Mouse (Mus musculus): Measurements from ENCODE around the gene Gpat3. TPM values are rescaled to one million over a fixed set of nuclear protein-coding genes. Genes with fewer than 3 reads are reported as not detected.
A peak's percentile ranks its signal among the peaks of the same experiment; 100 is the strongest.

Gpat3 gene
- total RNA-seq, 2 experiments from 2014 or later = 4.8 to 10.3 TPM

- peak; percentile 52 for DNase-seq (ENCODE audit: low spot score)
These were observed 69.5 kb downstream of the Gpat3 start for GRCm38 (mm10) chr5:100914989-100915388.

DNA sequence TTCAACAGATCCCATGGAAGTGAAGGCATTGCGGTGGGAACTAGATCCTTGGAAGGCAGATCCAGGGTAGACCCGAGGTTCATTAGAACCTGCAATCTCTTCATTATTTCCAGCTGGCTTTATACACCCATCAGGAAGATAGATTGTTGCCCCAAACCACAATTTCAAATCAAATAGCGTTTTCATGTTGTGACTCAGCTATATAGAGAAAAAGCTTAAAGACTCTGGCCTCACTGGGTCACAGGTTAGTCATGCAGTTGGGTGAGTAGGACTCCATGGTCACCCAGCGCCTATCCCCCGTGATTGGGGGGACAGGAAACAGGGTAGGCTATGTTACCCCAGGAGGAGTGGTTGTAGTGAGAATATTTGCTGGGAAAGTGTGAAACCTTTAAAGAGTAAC is 69.9 kb downstream of the Gpat3 start:
- DNase-seq (ENCODE audit: low spot score) = no peak

GRCm38 (mm10) chr5:100916416-100916815 is 70.9 kb downstream of the Gpat3 start:
- DNase-seq (ENCODE audit: low spot score) = no peak

DNA sequence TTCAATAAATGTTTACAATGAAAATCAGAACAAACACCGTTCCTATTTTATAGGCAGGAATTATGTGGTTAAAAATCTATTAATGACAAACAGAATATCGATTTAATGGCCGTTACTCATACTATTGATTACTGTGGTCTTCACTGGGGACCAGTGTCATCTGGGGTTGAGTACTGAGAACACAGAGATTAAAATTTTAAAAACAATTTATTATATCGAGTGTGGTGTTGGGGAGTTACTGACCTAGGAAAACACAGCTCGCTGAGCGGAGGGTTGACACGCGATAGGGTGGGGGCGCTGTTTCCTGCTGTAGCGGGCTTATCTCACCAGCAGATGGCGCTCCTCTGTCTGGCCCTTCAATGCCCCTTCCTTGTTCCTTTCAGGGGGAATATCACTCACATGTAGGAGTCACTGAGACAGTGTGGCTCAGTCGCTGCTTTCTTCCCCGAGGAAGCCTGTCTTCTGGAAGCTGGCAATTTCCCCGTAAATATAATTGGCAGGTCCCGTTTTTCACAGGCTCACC is 71.8 kb downstream of the Gpat3 start:
- peak; percentile 50 for DNase-seq (ENCODE audit: low spot score)

DNA sequence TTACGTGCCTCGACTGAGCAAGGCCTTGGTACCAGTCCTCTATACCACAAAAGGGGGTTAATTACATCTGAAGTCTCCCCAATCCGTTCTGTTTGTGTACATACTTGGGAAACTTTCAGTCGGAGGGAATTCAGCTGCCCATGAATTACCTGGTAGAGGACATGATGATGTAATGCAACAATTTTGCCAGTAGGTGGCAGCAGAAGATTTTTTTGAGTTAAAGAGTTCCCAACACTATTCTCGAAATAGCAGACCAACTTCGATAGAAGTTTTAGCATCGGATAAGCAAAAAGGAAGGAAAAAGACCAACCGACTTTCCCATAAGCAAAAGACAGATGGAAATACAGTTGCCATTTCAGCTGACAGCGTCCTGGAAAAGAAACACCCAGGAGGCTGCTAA is 73.6 kb downstream of the Gpat3 start:
- DNase-seq (ENCODE audit: low spot score) = peak; percentile 52

- no peak for DNase-seq (ENCODE audit: low spot score)
These were observed 84.2 kb downstream of the Gpat3 start for GRCm38 (mm10) chr5:100929698-100930097.

DNA sequence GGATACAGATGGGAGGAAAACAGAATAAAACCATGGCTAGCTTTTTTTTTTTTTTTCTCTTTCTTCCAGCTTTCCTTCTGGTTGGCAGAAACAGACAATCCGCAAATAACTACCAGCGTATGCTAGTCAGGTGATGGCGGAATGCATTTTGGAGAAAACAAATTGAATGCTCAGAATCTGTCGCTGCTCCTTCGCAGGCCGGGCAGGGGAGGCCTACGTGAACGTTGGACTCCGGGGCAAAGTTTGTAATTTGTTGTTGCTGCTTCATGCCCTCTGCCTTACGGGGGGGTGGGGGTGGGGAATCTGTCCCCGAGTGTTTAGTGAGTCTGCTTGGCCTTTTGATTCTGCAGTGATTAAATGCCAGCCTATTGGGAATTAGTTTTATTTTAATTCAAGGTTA is 98.2 kb downstream of the Gpat3 start:
- DNase-seq (ENCODE audit: low spot score) = no peak

- DNase-seq (ENCODE audit: low spot score) = no peak
These were observed 99.8 kb downstream of the Gpat3 start for GRCm38 (mm10) chr5:100945336-100945735.

Other genes starting within 250 kb of the Gpat3 start
- 10 to 100 TPM; 73.6 to 77.4 TPM for gene Coq2, start 170.6 kb upstream of the Gpat3 start, total RNA-seq (2021)
- gene Hpse, start 126.0 kb upstream of the Gpat3 start, total RNA-seq (2021) = under 1 TPM; 0.39 to 0.57 TPM
- gene Helq, start 47.1 kb upstream of the Gpat3 start, total RNA-seq (2021) = 1 to 10 TPM; 3.5 to 4.5 TPM
- gene Mrps18c, start 47.1 kb upstream of the Gpat3 start, total RNA-seq (2021) = 10 to 100 TPM; 69.9 to 71.4 TPM
- gene Abraxas1, start 24.7 kb upstream of the Gpat3 start, total RNA-seq (2021) = 1 to 10 TPM; 4.1 to 4.9 TPM